Mouse (Mus musculus) lung, adult 2 months (tissue): ENCODE data around the gene Gramd4. TPM values are rescaled to one million over a fixed set of nuclear protein-coding genes. Genes with fewer than 3 reads are reported as not detected.
A peak's percentile ranks its signal among the peaks of the same experiment; 100 is the strongest.

Experiments
- DNase-seq: peaks from one replicate; pipeline ENCODE4 v3.0.0; 2022
- H3K4me1 ChIP-seq: fragments of 200-500 bp; 2 replicates; pipeline ENCODE4 v1.6.1; 2011; ENCODE audit warnings: low read length; ENCODE audit not compliant: control insufficient read depth, insufficient read depth
- H3K4me3 ChIP-seq: fragments of 200-500 bp; replicated peaks from 2 replicates; pipeline ENCODE3; 2011; ENCODE audit warnings: low read depth, mild to moderate bottlenecking, control low read depth, low read length; ENCODE audit errors: extremely low read depth
- CTCF ChIP-seq: fragments of 200-500 bp; IDR thresholded peaks from 2 replicates; pipeline ENCODE4 v1.5.1; 2011; ENCODE audit warnings: mild to moderate bottlenecking, low read length, control low read depth; ENCODE audit not compliant: insufficient read depth
- POLR2A ChIP-seq: fragments of 200-500 bp; IDR thresholded peaks from 2 replicates; pipeline ENCODE4 v1.6.1; 2011; ENCODE audit warnings: low read depth, mild to moderate bottlenecking, control low read depth, low read length, borderline replicate concordance; ENCODE audit errors: extremely low read depth
- whole genome bisulfite sequencing: fragments of 180-500 bp; shearing (Covaris S2); methylation state at CpG from one replicate; pipeline ENCODE4 v1.1.7; 2018; 5-methylcytosine and 5-hydroxymethylcytosine counted together
- polyA plus RNA-seq: library from polyadenylated mRNA; depleted of rRNA; stranded (reverse); fragments of >200 nt; gene quantifications from 2 replicates; pipeline ENCODE4 v1.2.3, GENCODE M21; 2012; rRNA removed

Gramd4 gene
- 21.5 and 24.4 TPM in 2 replicates for polyA plus RNA-seq

DNA sequence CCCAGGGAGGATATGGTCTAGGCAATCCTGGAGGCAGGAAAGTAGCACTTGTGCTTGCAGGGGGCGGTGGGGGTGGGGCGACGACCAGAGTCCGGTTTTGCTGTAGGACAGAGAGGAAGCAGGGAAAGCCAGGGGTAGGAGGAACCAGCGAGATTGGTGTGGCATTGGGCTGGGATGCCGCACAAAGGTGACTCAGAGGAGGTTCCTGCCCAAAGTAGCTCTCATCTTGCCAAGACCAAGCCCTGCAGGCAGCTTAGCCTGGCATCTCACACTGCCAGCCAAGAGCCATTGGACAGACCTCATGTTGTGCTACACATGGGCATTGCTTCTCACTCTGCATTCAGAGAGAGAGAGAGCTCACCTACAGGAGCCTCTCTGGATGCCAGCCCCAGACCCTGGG, at the start of gene Gramd4:
Gramd4 (plus strand) TSS at position 283 of the 400 bp plus-strand sequence.
- peak within 1 kb of the TSS; percentile 56 for H3K4me3 ChIP-seq
- WGBS, result 27% methylated on average over 6 of the region's 6 CpGs
- TF ChIP-seq POLR2A, result no peak
- TF ChIP-seq CTCF, result no peak
- peaks cover 3% of the 10 kb centered on the region; the same call in 1 of the 2 replicates for H3K4me1 ChIP-seq
- DNase-seq, result no peak

DNA sequence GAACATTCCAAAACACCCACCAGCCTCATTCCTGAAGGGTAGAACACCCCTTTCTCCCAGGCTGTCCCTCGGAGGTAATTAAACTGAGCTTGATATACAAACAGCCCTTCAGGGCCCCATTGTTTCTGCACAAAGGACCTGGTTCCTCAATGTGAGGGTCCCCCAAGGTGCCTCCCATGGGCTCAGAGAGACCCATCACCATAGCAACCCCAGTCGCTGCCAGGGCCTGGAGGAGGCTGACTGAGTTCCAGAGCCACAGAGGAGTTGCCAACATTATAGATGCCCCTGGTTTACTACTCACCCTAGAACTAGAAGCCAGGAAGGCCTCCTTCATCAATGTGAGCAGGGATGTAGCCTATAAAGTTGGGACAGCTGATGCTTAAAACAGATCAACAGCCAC, 44.4 kb upstream of the Gramd4 start:
- 73% methylated on average over 2 of the region's 2 CpGs for WGBS
- DNase-seq, result no peak
- Histone ChIP-seq H3K4me1 (no peaks in the 10 kb centered on the region), H3K4me3 (no peak overlapping the region)
- TF ChIP-seq CTCF, result no peak
- no peak for TF ChIP-seq POLR2A

DNA sequence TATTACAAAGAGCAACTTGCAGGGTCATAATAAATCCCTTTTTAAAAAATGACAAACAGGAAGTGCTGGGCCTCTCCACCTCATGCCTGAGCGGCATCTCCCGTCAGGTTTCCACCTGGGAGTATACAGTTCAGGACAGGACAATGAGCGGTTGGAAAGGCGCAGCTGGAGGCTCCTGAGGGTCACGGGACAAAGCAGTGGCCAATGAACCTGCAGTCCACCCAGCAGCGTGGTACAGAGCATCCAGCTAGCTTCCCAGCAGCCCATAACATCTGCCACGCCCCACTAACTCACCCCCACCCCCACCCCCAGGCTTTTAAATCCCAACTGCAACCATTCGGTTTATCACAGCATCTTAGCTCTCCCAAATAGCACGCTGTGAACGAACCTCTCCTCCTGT, 43.8 kb upstream of the Gramd4 start:
- WGBS, result 68% methylated on average over 10 of the region's 10 CpGs
- TF ChIP-seq CTCF, result no peak
- no peak for TF ChIP-seq POLR2A
- DNase-seq, result no peak
- no peak overlapping the region for H3K4me3 ChIP-seq
- H3K4me1 ChIP-seq, result no peaks in the 10 kb centered on the region

DNA sequence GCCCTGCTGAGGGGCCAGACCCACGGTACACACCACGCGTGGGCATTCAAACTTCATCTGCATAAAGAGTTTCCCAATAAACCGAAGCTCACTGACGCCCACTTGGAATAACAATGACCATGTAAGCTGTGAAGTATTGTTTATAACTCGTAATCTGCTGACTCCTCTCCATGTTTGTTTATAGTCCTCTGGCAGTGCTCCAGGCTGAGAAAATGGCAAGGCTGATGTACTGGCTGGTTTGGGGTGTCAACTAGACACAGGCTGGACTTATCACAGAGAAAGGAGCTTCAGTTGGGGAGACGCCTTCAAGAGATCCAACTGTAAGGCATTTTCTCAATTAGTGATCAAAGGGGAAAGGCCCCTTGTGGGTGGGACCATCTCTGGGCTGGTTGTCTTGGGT, 42.5 kb upstream of the Gramd4 start:
- TF ChIP-seq POLR2A (no peak), CTCF (no peak)
- DNase-seq, result no peak
- H3K4me1 ChIP-seq, result peaks cover 2% of the 10 kb centered on the region; the same call in 1 of the 2 replicates
- H3K4me3 ChIP-seq, result no peak overlapping the region
- WGBS, result 43% methylated on average over 7 of the region's 7 CpGs

GRCm38 (mm10) chr15:86015860-86016541, 41.5 kb upstream of the Gramd4 start:
- TF ChIP-seq CTCF (no peak), POLR2A (no peak)
- WGBS, result 49% methylated on average over 13 of the region's 13 CpGs

DNA sequence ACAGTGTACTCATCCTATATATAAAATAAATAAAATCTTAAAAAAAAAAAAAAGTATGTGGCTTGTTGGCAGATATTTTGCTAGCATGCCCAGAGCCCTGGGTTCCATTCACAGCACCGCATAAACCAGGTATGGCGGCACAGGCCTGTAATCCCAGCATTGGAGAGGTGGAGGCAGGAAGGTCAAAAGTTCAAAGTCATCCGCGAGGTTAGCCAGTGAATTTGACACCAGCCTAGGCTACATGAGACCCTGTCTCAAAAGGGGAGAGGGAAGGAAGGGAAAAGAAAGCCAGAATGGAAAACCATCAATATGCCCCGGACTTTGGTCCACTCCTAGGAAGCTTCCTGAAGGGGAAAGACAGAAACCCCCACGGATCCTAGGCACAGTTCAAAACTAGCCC, 40.2 kb upstream of the Gramd4 start:
- no peak for DNase-seq
- no peak overlapping the region for H3K4me3 ChIP-seq
- WGBS, result 85% methylated on average over 6 of the region's 6 CpGs
- peaks cover 5% of the 10 kb centered on the region; the same call in 1 of the 2 replicates for H3K4me1 ChIP-seq
- TF ChIP-seq CTCF (no peak), POLR2A (no peak)

More at GRCm38 (mm10) chr15:86015860-86016541, 41.5 kb upstream of the Gramd4 start:
- H3K4me1 ChIP-seq, result peaks cover 5% of the 10 kb centered on the region; the same call in 1 of the 2 replicates
- H3K4me3 ChIP-seq, result no peak overlapping the region
- no peak for DNase-seq

DNA sequence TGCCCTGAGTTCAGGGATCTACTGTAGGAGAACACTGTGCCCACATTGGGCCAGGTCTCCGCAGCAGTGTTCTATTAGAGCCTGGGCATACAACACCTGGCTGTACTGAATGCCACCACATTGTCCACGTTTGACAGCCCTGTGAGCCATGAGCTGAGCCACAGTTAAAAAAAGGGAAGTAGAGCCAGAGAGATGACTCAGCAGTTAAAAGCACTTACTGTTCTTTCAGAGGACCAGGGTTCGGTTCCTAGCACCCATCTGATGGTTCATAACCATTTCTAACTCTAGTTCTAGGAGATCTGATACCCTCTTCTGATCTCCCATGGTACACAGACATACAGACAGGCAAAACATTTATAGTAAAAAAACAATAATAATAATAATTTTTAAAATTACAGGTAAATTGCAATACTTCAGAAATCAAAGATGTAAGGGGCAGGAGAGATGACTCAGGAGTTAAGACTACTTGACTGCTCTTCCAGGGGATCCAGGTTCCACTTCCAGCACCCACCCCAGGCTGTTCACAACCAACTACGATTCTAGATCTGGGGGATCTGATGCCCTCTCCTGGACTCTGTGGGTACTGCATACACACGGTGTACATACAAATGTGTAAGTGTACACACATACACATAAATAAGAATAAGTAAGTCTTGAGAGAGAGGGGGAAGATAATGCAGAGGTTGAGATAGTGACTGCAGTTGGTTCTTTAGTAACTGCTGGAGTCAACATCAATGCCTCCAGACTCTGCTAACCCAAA, 38.6 kb upstream of the Gramd4 start:
- no peak for TF ChIP-seq POLR2A
- no peak for TF ChIP-seq CTCF
- H3K4me3 ChIP-seq, result no peak overlapping the region
- peaks cover 5% of the 10 kb centered on the region; the same call in 1 of the 2 replicates for H3K4me1 ChIP-seq
- DNase-seq, result no peak
- 91% methylated on average over 5 of the region's 5 CpGs for WGBS

DNA sequence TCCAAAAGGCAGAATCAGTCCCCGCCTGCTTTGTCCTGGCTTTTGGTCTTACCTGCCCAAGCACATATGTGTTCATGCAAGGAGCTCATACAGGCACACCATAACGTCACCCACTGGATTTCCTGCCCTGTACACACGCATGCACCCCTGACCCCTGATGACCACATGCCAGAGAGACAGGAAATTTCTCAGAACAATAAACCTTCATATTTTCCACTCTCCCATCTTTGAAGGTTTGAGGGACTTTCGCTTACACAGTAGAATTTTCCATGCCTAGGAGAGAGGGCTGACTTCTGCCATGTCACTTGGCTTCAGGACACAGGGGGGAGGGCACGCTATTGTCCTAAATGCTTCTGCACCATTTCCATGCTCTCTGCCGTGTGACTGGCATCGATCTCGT, 37.5 kb upstream of the Gramd4 start:
- H3K4me3 ChIP-seq, result no peak overlapping the region
- TF ChIP-seq POLR2A (no peak), CTCF (no peak)
- peaks cover 5% of the 10 kb centered on the region; the same call in 1 of the 2 replicates for H3K4me1 ChIP-seq
- WGBS, result 52% methylated on average over 8 of the region's 8 CpGs
- no peak for DNase-seq

DNA sequence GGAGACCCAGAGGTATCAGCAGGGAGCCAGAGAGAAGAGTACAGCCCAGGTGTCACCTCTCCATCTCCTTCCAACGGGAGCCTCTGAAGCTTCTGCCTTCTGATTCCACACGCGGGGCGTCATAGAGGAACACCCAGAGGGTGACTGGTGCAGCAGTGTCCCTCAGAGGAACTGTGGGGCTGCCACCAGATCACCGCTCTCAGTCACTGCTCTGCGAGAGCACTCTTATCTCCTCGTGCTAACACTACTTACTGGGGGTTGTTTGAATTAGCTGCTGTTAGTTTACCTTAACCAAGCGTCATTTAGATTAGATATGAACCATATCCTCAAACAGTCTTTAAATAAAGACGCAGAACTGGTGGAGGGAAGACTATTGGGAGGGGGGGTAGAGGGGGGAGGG, 36.2 kb upstream of the Gramd4 start:
- peaks cover 5% of the 10 kb centered on the region; the same call in 1 of the 2 replicates for H3K4me1 ChIP-seq
- no peak overlapping the region for H3K4me3 ChIP-seq
- TF ChIP-seq POLR2A (no peak), CTCF (no peak)
- no peak for DNase-seq
- 30% methylated on average over 9 of the region's 9 CpGs for WGBS

DNA sequence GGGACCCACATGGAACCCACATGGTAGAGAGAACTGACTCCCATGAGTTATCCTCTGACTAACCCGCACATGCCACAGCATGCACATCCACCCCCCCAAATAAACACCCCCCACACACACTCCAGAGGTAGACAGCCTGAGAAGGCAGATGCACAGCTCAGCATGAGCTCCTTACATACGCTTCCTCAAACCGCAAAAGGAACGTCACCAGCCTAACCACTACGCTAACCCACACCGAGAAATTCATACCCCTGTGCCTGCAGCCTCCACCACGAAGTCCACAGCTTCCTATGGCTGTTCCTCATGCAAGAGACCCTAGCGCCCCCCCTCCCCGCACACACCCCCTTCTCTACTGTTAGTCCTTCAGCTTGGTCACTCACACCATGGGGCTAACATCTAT, 35.5 kb upstream of the Gramd4 start:
- WGBS, result 65% methylated on average over 9 of the region's 9 CpGs
- TF ChIP-seq POLR2A, result no peak
- no peak for TF ChIP-seq CTCF
- Histone ChIP-seq H3K4me1 (peaks cover 5% of the 10 kb centered on the region; the same call in 1 of the 2 replicates), H3K4me3 (no peak overlapping the region)
- no peak for DNase-seq

DNA sequence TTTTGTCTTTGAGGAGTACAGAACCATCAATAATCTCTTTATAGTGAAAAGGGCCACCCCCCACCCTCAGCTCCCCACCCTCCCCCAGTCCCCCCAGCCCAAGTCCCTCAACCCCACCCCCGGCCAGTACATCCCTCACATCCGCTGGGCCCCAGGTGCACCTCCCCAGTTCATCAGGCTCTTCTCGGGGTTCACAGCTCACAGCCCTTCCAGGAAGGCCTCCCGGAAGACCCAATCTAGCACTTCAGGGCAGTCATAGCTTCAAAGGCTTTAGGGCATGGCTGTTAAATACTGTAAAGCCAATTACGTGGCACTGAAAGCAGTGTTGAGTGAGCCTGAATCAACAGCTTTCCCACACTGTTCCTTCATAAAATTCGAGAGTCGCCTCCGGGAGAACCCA, 29.6 kb upstream of the Gramd4 start:
- H3K4me3 ChIP-seq, result no peak overlapping the region
- H3K4me1 ChIP-seq, result peaks cover 2% of the 10 kb centered on the region; the same call in 1 of the 2 replicates
- WGBS, result 44% methylated on average over 8 of the region's 8 CpGs
- no peak for TF ChIP-seq POLR2A
- TF ChIP-seq CTCF, result no peak
- DNase-seq, result no peak
